Mouse (Mus musculus) monocyte, adult 2 months (primary cell): ENCODE data around the gene Erc1.
"Not testable (repeated sequence)": the region's sequence is repeated elsewhere in the genome, so short reads cannot be mapped to it uniquely, and the experiment has no call there.

ENCODE experiments used
- DNase-seq, 2 experiments: peaks; one replicate each; pipeline ENCODE4 v3.0.0; 2022; ENCODE audit warnings: low spot score in 2 of 2, low read depth in 1 of 2

Gene Erc1

DNA sequence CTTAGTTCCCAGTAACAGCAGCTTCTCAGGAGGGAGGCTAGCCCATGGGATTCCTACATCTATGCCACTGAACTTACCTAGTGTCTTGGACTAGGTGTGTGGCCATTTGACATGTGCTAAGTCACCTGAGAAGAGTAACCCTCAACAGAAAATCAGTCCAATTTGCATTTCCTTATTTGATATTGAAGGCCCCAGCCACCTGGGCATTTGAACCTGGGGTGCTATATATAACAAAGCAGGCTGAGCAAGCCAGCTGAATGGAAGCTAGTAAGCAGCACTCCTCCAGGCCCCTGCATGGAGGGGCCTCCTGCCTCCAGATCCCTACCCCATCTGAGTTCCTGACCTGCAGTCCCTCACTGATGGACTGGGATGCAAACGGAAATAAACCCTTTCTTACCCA is 135.5 kb downstream of the Erc1 start:
- DNase-seq: no peak

GRCm38 (mm10) chr6:119711649-119712305 is 136.2 kb downstream of the Erc1 start:
- DNase-seq: no peak

DNA sequence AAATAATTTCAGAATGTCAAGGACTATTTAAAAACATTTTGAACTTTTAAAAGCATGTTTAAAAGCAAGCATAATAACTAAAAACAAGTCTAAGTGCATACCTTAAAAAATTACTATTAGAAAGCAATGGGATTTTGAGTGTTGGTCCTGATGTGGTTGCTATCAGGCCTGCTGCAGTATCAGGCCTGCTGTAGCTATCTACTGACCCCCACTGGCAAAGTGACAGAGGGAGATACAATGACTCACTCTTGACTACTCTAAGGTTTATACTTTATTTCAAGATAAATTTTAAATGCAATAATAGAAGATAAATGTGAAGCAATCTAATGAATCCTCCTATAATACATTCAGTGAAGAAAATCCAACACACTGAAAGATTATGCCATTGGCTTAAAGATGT is 138.4 kb downstream of the Erc1 start:
- no peak for DNase-seq

GRCm38 (mm10) chr6:119707911-119708310 is 140.1 kb downstream of the Erc1 start:
- no peak for DNase-seq

DNA sequence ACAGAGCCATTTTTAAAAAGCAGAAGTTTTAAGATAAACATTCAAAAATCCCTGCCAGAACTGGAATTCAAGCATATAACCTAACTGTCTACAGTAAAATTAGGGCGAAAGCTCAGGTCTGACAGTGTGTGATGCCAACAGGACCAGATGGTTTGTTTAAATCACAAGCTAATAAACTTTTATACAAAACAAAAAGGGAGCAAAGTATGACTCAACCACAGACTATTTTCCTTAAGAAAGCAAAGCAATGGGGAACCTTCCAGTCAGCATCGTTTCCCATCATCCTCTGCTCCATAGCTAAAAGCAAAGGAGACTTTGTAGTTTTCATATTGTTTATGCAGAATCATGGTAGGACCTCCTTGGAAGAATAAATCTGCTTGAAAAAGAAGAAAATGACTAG is 143.1 kb downstream of the Erc1 start:
- no peak for DNase-seq

- DNase-seq: no peak
Measured at GRCm38 (mm10) chr6:119692754-119693153, 155.2 kb downstream of the Erc1 start.

- DNase-seq: no peak
Measured at GRCm38 (mm10) chr6:119686470-119686869, 161.5 kb downstream of the Erc1 start.

DNA sequence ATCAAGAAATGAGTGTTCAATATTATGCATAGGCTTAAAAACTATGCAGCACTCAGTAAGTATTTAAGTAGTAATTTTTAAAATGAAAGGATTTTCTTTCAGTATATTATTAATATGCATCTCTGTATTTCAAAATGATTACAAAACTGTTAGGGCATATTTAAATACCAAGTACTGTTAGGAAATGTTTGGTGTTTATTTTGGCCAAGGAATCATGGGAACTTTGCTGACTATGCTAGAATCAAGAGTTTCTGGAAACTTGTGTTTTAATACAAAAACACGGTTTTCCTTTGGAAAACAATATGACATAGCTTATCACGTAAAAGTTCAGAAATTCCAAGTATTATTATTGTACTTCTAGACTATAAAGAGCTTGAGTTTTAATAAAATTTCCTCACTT is 167.2 kb downstream of the Erc1 start:
- DNase-seq: no peak

DNA sequence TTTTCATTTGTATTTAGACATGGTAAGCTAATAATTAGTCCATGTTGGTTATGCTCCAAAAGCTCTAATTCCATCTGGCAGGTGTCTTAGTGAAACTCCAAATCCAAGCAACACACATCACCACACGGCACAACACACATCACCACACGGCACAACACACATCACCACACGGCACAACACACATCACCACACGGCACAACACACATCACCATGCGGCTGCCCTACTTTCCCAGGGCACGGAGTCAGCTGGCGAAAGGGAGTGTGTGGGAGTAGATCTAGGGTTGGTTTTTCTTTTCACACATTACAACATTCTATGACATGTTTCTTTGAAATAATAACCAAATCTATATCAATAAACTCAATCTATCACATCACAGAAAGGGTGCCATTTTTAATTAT is 173.2 kb downstream of the Erc1 start:
- DNase-seq: no peak

DNA sequence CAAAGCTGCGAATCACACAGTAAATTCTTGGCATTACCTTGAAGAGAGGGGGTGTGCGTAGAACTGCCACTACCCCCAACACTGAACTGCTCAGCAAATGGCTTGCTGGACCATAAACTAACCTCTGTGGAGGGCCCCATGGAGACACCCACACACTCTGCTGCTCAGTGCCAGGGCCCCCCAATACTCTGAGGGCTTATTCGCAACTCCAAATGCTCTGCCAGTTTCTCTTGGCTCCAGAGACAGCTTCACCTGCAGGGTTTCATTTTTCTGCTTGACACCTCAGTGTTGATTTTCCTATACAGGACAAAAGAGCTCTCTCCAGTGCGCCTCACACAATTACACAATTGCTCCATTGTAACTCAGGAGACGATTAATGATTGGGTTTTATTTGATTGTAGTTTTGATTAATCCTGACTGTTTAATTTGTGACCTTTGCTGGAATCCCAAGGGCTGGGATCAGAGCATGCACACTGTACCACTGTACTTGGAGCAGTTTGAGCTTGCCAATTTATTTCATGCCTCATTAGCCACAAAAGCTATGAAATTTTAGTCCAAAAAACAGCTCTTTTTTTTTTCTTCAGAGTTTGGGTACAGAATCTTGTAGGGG is 173.7 kb downstream of the Erc1 start:
- DNase-seq: no peak

DNA sequence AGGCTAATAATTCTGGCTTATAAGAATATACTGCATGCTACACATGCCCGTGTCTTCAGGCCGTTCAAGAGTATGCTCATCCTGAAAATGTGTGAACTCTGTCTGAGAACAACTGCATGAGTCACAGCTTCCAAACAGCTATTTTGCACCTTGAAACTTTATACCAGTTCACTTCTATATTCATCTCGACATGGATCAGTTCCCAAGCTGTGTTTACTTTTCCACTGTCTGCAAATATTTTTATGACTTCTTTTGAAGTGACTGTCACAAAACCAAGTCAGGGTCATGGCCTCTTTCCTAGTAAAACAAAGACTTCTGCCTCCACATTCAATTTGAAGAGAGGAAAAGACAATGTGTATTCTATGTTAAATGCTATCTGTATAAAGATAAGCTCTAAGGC is 178.2 kb downstream of the Erc1 start:
- DNase-seq: no peak

- no peak for DNase-seq
Measured at GRCm38 (mm10) chr6:119662936-119663335, 185.0 kb downstream of the Erc1 start.

DNA sequence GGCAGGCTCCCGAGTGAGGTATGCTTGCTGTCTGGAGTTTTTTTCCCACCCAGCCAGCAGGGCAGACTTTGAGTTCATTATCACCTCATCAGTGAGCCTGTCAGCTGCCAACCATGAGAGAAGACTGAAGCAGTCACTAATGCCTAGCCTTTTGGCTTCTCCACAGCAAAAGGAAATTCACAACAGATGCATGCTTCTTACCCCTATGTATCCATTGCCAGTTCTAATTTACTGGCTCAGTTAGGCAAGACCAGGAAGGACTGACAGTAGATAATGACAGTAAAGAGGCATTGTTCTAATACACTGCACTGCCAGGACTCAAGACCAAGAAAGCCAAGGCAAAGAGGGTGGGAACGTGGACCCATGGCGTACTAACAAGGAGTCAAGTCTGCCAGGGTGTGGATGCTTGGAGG is 186.9 kb downstream of the Erc1 start:
- no peak for DNase-seq

GRCm38 (mm10) chr6:119658441-119658840 is 189.5 kb downstream of the Erc1 start:
- no peak for DNase-seq

GRCm38 (mm10) chr6:119657418-119658178 is 190.4 kb downstream of the Erc1 start:
- DNase-seq: no peak

- not testable (repeated sequence) for DNase-seq
Measured at GRCm38 (mm10) chr6:119654777-119655176, 193.2 kb downstream of the Erc1 start.

DNA sequence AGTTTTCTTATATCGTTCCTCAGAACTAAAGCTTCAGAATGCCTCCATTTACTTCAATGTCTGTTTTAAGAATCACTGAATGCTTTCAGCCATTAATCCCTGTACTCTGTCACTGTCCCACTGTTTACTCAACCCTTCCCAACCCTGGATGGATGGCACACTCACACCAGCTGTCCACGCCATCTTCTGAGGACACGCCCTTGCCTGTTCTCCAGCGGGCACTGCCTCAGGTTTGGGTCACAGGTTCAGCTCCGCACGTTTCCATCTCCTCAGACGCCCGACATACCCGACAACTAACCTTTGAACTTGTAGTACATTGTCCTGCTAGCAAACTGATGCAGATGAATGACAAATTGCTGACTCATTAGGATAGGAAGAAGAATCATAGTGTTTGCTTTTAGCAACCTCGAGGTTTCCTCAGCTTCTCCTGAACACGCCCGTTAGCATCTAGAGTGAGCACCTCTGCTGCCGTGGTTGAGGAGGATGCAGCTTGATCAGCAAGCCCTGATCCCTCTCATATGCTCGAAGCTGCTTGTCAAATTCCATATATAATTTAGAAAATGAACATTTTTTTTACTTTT is 204.0 kb downstream of the Erc1 start:
- DNase-seq: no peak

- DNase-seq: no peak
Measured at GRCm38 (mm10) chr6:119643178-119643728, 204.7 kb downstream of the Erc1 start.

GRCm38 (mm10) chr6:119642718-119643117 is 205.2 kb downstream of the Erc1 start:
- no peak for DNase-seq

GRCm38 (mm10) chr6:119635629-119636028 is 212.3 kb downstream of the Erc1 start:
- no peak for DNase-seq

DNA sequence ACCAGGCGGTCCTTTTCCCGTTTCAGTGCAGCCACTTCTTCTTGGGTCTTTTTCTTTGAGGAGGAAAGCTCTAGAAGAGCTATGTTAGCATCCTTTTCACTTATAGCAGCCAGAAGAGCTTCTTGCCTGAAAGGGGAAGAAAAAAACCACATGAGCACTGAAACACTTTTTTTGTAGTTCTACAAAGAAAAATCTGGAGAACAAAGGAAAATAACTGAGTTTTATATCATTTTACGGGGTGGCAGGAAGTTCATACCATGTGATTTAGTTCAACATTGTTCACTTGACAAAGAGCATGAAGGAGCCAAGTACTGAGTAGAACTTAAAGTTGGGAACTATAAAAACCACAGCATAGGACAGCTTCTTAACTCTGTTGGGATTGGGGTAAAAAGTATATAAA is 217.3 kb downstream of the Erc1 start:
- no peak for DNase-seq

DNA sequence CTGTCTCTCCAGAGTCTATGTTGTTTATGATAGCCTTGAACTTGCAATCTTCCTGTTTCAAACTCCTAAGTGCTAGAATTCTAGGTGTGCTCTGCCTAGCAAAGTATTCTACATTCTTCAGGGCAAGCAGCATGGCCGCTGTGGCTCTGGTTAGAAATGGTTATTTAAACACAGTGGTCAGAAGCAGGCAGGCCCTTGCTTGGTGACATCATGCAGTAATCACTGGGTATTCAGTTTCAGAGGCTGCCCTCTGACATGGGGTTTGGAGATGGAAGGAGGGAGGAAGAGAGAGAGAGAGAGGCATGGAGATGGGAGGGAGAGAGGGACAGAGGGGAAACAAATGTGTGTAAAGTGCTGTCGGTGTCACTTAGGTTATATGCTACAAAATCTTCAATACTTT is 246.6 kb downstream of the Erc1 start:
- no peak for DNase-seq
